Mouse (Mus musculus) left cerebral cortex, postnatal 25 days (tissue): ENCODE results near the gene Gm15140. TPM values are rescaled to one million over a fixed set of nuclear protein-coding genes. Genes with fewer than 3 reads are reported as not detected.
"Not testable (repeated sequence)": the region's sequence is repeated elsewhere in the genome, so short reads cannot be mapped to it uniquely, and the experiment has no call there.

Experiments
- DNase-seq, 2 experiments: peaks; one replicate each; pipeline ENCODE4 v3.0.0; 2022; ENCODE audit warnings: low spot score in 2 of 2, mixed read lengths in 1 of 2
- intact Hi-C: fragments of 180-260 bp; cut with DNase I; formaldehyde crosslinking; loops from one replicate; pipeline ENCODE4 v1.15.1; 2025
- total RNA-seq, 2 experiments: library from RNA; stranded (reverse); gene quantifications; 2 replicates each; pipeline ENCODE4 v1.2.3; 2021

Gene Gm15140
- total RNA-seq = not detected

- intact Hi-C loops, DNase-seq: not testable (repeated sequence)
Measured at GRCm38 (mm10) chrX:154120585-154120984, at the start of gene Gm15140. Gm15140 (minus strand) TSS chrX:154120685.

Other genes with a start within 250 kb of the Gm15140 start
- gene Samt1, start 108.0 kb downstream of the Gm15140 start, total RNA-seq = not detected
- gene 4921511M17Rik, start 86.9 kb downstream of the Gm15140 start, total RNA-seq = not detected
- not detected for gene Gm10057, start 65.6 kb downstream of the Gm15140 start, total RNA-seq
- not detected for gene 4930524N10Rik, start 222.7 kb upstream of the Gm15140 start, total RNA-seq